Mouse (Mus musculus): ENCODE results near the gene Vmn2r51. TPM values are rescaled to one million over a fixed set of nuclear protein-coding genes. Genes with fewer than 3 reads are reported as not detected.
"Not testable (repeated sequence)": the region's sequence is repeated elsewhere in the genome, so short reads cannot be mapped to it uniquely, and the experiment has no call there.

Vmn2r51 gene
- polyA plus RNA-seq (2015; fragmentation: Nextera tagmentation; extraction: Ambion mirVana) = not detected in 2 replicates

DNA sequence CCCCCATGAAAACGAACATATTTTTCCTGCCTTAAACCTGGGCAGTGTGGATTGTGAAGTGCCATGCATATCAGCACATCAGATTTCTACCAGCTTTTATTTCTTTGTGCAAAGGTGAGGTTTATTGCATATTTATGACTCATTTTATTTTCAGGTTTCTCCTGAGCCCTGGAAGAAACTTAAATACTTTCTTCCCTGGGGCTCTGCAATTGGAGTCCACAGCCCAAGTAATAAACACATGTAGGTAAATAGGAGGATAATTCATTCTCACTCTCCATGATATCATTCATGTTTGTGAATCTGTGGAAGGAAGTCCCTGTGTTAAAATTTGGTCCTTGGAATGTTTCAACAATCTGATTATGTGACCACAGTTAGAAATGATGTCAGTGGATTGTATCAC is at the start of gene Vmn2r51:
Vmn2r51 (minus strand) TSS at position 101 of the 400 bp plus-strand sequence.
- not testable (repeated sequence) for H3K9me3 ChIP-seq (replicated peaks); H3K4me1 ChIP-seq (replicated peaks); H3K9ac ChIP-seq; H3K4me2 ChIP-seq; ATAC-seq (ENCODE audit: insufficient read depth); H3K27ac ChIP-seq (replicated peaks); H3K27me3 ChIP-seq; H3K36me3 ChIP-seq (replicated peaks); H3K4me3 ChIP-seq (replicated peaks)
- 47% methylated on average over 1 of the region's 1 CpGs for WGBS (ENCODE audit: insufficient replicate concordance)

DNA sequence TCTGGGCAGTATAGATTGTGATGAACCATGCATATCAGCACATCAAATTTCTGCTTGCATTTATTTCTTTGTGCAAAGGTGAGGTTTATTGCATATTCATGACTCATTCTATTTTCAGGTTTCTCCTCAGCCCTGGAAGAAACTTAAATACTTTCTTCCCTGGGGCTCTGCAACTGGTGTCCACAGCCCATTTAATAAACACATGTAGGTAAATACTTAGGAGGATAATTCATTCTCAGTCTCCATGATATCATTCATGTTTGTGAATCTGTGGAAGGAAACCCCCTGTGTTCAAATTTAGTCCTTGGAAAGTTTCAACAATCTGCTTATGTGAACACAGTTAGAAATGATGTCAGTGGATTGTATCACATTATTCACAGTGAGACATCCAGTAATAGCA is 52.3 kb downstream of the Vmn2r51 start, which contains the start of gene Vmn2r50:
Vmn2r50 (minus strand) TSS at position 101 of the 400 bp plus-strand sequence.
- H3K4me1 ChIP-seq (replicated peaks); H3K4me2 ChIP-seq; H3K9ac ChIP-seq; ATAC-seq (ENCODE audit: insufficient read depth); H3K4me3 ChIP-seq (replicated peaks); H3K36me3 ChIP-seq (replicated peaks); H3K9me3 ChIP-seq (replicated peaks); H3K27ac ChIP-seq (replicated peaks); H3K27me3 ChIP-seq: not testable (repeated sequence)

Other genes with a start within 250 kb of the Vmn2r51 start
- gene Vmn2r48, start 152.2 kb downstream of the Vmn2r51 start, polyA plus RNA-seq (2015; fragmentation: Nextera tagmentation; extraction: Ambion mirVana) = not detected in 2 replicates
- gene Vmn2r49, start 113.5 kb downstream of the Vmn2r51 start, polyA plus RNA-seq (2015; fragmentation: Nextera tagmentation; extraction: Ambion mirVana) = not detected in 2 replicates
- not detected in 2 replicates for gene Vmn2r50, start 52.4 kb downstream of the Vmn2r51 start, polyA plus RNA-seq (2015; fragmentation: Nextera tagmentation; extraction: Ambion mirVana)
- not detected in 2 replicates for gene Vmn2r52, start 70.8 kb upstream of the Vmn2r51 start, polyA plus RNA-seq (2015; fragmentation: Nextera tagmentation; extraction: Ambion mirVana)
- not detected in 2 replicates for gene Vmn1r66, start 172.3 kb upstream of the Vmn2r51 start, polyA plus RNA-seq (2015; fragmentation: Nextera tagmentation; extraction: Ambion mirVana)

All from liver, embryonic 15.5 days (tissue).